Mouse (Mus musculus) ZHBTc4 (cell line): ENCODE measurements at regions not wholly inside any gene's neighbourhood (a gene's known extent, or its start where the extent isn't known, plus 50 kb on each side); places are given as distances from the start of the nearest gene placed in this dataset.

Experiments
- DNase-seq: peaks from one replicate; pipeline ENCODE4 v3.0.0-alpha.2; 2011; ENCODE audit warnings: low read depth, low spot score

DNA sequence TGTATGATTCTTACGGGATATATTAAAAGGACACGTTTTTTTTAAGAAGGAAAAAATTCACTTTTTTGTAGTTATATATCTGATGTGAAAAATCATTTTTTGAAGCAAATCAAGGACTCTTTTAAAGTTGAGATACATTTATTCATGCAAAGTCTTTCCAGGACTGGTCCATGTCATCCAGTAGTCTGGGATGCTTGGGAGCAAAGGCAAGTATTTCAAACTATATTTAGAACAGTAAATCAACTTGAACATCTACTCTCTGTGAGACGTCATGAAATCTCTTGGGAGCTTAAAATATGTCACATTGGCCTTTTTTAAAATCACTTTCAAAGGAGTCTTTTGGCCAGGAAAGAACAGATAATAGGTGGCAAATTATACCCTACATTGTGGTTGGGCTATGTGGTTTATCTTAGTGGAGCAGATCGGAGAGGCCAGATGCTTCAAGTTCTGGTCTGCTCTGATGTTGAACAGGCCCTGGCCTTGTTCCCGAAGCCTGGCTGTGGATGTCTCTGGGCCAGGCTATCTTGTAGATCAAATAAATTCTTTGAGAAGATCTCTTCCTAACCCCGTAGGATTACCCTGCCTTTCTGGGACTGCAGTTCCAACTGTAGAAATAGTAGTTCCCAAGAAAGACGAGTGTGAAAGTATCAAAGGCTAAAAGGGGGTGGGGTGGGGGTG lies 936.8 kb upstream of the Lcorl start:
- DNase-seq = no peak

- DNase-seq = no peak
Observed at GRCm38 (mm10) chr5:46791051-46791450, 933.6 kb upstream of the Lcorl start.

DNA sequence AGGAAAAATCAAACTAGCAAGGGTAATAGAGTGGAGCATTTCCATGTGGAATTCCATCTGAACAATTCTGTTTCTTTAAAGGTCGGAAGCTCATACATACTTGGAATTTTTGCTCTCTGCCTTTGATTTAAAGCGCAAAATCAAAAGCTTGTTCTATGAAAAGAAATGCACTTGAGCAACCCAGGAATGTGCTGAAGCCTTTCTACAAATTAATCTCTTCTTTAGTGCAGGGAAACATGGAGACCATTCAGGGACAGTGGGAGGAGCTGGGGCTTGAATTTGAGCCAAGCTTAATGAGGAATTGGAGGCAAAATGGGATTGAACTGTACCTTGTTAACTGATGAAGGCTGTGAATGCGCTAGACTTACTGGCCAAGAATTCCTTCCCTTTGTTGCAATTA lies 933.1 kb upstream of the Lcorl start:
- DNase-seq = no peak

- DNase-seq = no peak
Observed at GRCm38 (mm10) chr5:46787079-46787478, 929.7 kb upstream of the Lcorl start.

- DNase-seq = no peak
Observed at GRCm38 (mm10) chr5:46756094-46756493, 898.7 kb upstream of the Lcorl start.

- DNase-seq = no peak
Observed at GRCm38 (mm10) chr5:46740034-46740582, 882.7 kb upstream of the Lcorl start.

DNA sequence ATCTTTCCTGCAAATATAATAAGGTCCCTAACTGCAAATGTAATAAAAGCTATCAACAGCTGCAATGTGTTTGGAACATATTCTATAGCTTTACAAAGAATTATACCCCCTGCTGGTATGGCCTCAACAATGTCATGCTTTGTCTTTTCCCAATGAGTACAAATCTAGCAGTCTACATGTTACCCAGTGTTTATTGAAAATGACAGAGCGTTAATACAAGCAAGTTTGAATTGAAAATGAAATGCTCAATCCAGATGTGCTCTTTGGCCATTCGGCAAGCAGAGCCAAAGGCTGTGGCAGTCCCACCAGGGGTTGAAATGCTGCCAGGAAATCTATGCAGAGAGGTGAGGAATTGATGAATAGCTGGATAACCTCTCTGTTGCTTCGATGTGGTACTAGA lies 875.1 kb upstream of the Lcorl start:
- DNase-seq = no peak

- DNase-seq = no peak
Observed at GRCm38 (mm10) chr5:46732025-46732424, 874.6 kb upstream of the Lcorl start.

GRCm38 (mm10) chr5:46731297-46731696 lies 873.9 kb upstream of the Lcorl start:
- DNase-seq = no peak

- no peak for DNase-seq
Observed at GRCm38 (mm10) chr5:46709596-46709995, 852.2 kb upstream of the Lcorl start.

- DNase-seq = no peak
Observed at GRCm38 (mm10) chr5:46707845-46708244, 850.4 kb upstream of the Lcorl start.

DNA sequence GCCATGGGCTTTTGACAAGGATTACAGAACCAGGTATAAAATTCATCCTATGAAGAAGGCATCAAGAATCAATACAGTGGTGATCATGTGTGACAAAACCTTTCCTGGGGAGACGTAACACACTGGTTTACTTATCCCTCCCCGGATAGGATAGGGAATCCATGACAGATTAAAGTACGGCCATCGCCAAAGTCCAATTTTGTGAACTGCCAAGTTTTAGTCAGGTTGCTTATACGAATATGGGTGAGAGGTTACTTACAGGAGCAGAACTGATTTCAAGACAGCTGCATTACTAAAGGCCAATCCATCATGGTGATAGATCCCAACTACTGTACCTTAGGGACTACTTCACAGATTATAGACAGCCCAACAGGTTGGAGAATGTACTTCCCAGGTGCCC lies 849.6 kb upstream of the Lcorl start:
- no peak for DNase-seq

GRCm38 (mm10) chr5:46678007-46678406 lies 820.6 kb upstream of the Lcorl start:
- DNase-seq = no peak

DNA sequence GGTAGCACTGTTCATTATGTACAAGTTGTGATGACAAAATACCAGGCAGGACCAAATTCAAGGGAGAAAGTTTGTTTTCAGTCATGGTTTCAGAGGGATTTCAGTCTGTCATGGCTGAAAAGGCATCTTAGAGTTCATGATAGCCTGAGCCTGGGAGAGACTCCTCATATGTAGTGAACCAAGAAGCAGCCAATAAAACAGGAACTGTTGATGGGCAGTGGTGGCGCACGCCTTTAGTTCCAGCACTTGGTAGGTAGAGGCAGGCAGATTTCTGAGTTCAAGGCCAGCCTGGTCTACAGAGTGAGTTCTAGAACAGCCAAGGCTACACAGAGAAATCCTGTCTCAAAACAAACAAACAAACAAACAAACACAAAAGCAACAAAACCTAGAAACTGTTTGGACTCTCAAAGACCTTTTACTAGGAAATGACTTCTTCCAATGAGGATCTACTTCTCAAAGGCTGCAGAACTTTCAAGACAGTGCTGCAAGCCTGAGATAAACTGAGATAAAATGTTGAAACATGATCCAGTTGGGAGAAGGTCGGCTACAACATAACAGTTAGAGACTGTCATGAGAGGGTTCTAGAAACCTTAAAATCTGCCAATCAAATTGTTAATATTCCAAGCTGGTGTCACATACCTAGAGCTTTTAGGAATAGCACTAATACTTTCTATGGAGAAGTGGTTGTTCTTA lies 817.5 kb upstream of the Lcorl start:
- no peak for DNase-seq

GRCm38 (mm10) chr5:46673413-46673812 lies 816.0 kb upstream of the Lcorl start:
- DNase-seq = no peak

DNA sequence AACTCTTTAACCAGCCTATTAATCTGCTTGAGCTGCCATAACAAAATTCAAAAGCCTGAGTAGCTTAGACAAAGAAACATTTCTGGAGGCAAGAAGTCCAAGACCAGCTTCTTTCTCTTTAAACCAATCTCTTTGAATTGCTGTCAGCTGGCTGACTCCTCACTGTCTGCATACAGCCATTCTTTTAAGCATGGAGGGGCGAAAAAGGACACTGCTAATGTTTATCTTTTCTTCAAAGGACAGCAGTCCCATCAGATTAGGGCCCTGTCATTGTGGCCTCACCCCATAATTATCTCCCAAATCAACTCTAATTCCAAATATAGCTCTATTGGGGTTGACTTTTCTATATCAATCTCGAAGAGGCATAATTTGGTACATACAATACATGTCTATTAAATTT lies 813.1 kb upstream of the Lcorl start:
- no peak for DNase-seq

DNA sequence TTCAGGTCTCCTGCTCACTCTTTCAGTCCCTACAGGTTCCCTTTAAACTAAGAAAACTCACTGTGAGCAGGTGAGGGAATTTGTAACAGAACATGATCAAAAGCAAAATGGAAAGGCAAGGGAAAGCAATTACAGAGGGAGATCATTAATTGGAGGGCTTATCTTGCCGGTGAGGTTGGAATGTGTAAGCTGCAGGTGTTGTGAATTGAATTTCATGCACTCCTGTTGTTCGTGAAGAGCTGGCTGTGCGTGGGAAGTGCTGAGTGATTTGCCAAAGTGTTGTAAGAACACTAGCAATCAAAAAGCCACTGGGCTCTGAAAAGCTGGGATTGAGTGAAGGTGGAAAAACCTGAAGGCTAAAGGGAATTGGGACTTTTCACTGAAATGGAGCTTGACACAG lies 808.8 kb upstream of the Lcorl start:
- DNase-seq = no peak

- no peak for DNase-seq
Observed at GRCm38 (mm10) chr5:46657065-46657464, 799.6 kb upstream of the Lcorl start.

- DNase-seq = no peak
Observed at GRCm38 (mm10) chr5:46654189-46654588, 796.8 kb upstream of the Lcorl start.

DNA sequence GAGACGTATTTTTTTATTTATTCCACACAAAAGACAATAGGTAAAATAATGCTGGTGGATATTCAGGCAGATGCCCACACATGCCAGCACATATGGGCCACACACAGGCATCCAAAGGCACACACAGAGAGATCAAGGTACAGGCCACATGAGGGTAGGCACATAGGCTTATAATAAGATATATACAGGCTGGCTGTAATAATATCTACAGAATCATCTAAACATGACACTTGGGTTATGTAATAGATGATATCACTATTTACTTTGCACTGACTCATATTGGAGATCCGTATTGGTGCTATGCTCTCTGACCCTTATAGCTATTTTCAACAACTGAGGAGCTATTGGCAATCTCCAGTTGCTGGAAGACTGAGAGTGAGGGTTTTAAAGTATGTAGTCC lies 785.6 kb upstream of the Lcorl start:
- DNase-seq = no peak

GRCm38 (mm10) chr5:46635116-46635668 lies 777.8 kb upstream of the Lcorl start:
- no peak for DNase-seq
